ENCODE assay signal across 8 mouse cellular contexts in genomic region chr15:79689662-79690425, GRCm38 (mm10). TPM values are rescaled to one million over a fixed set of nuclear protein-coding genes. Genes with fewer than 3 reads are reported as not detected.
A peak's percentile ranks its signal among the peaks of the same experiment; 100 is the strongest.
DNase-seq lines count a peak whose midpoint lies in the region; ATAC-seq and TF ChIP-seq lines count a peak whose summit lies in the region.

No protein-coding gene starts in this region.

- H3K9me3 ChIP-seq in embryonic facial prominence, embryonic 11.5 days (replicated peaks; ENCODE audit: control insufficient read depth, low read length): no peaks in the 10 kb centered on the region
- no peaks in the 10 kb centered on the region for H3K9me3 ChIP-seq in intestine, embryonic 15.5 days
- H3K9me3 ChIP-seq in neural tube, embryonic 13.5 days: no peaks in the 10 kb centered on the region

- no peak overlapping the region for H3K9ac ChIP-seq in liver, adult 2 months (ENCODE audit: low read depth, low read length)
- H3K9ac ChIP-seq in embryonic facial prominence, embryonic 11.5 days (replicated peaks; ENCODE audit: low read length): no peak overlapping the region; the same call in 1 of the 2 replicates
- peak overlapping the region; percentile 31; the same call in 1 of the 2 replicates for H3K9ac ChIP-seq in intestine, embryonic 15.5 days
- H3K9ac ChIP-seq in neural tube, embryonic 13.5 days: peak overlapping the region; percentile 53; the same call in 1 of the 2 replicates

- no peak for TF ChIP-seq POLR2A in liver, adult 2 months (IDR thresholded peaks at IDR 0.05; ENCODE audit: extremely low read depth, insufficient read depth, low read length)

- WGBS in liver, adult 2 months: 13% methylated on average over 24 of the region's 24 CpGs
- WGBS in embryonic facial prominence, embryonic 11.5 days: 19% methylated on average over 24 of the region's 24 CpGs
- 10% methylated on average over 24 of the region's 24 CpGs for WGBS in intestine, embryonic 15.5 days
- WGBS in neural tube, embryonic 13.5 days: 16% methylated on average over 24 of the region's 24 CpGs

- H3K4me3 ChIP-seq in liver, adult 2 months (ENCODE audit: insufficient read depth, low read depth, low read length): no peak overlapping the region
- peak overlapping the region; percentile 28 for H3K4me3 ChIP-seq in embryonic facial prominence, embryonic 11.5 days (ENCODE audit: low read depth, low read length)
- peak overlapping the region; percentile 92 for H3K4me3 ChIP-seq in intestine, embryonic 15.5 days (replicated peaks)
- peak overlapping the region; percentile 88 for H3K4me3 ChIP-seq in neural tube, embryonic 13.5 days

- no peak for DNase-seq in liver, adult 2 months (ENCODE audit: extremely low read depth, low read depth, low spot score)
- no peak for DNase-seq in liver
- DNase-seq in embryonic facial prominence, embryonic 11.5 days (ENCODE audit: low spot score): no peak
- DNase-seq in urinary bladder, postnatal 36 days (ENCODE audit: low spot score in 2 of 2): no peak
- DNase-seq in cerebellum, postnatal 14 days: no peak
- DNase-seq in left cerebral cortex, adult 9 months (ENCODE audit: low spot score in 2 of 2): no peak

- peak overlapping the region; percentile 54 for H3K4me2 ChIP-seq in embryonic facial prominence, embryonic 11.5 days (ENCODE audit: low read depth, low read length)
- peak overlapping the region; percentile 80 for H3K4me2 ChIP-seq in intestine, embryonic 15.5 days (replicated peaks)
- peak overlapping the region; percentile 63 for H3K4me2 ChIP-seq in neural tube, embryonic 13.5 days

- peaks cover 28% of the 10 kb centered on the region for H3K79me2 ChIP-seq in liver, adult 2 months (ENCODE audit: control insufficient read depth, insufficient read depth, low read length)

- TF ChIP-seq CTCF in liver, adult 2 months (IDR thresholded peaks at IDR 0.05; ENCODE audit: low read depth, low read length): no peak

- H3K27me3 ChIP-seq in liver, adult 2 months (ENCODE audit: control insufficient read depth, insufficient read depth, low read length): no peaks in the 10 kb centered on the region
- H3K27me3 ChIP-seq in embryonic facial prominence, embryonic 11.5 days (ENCODE audit: control insufficient read depth, insufficient read depth, low read length): no peaks in the 10 kb centered on the region
- H3K27me3 ChIP-seq in intestine, embryonic 15.5 days (replicated peaks): no peaks in the 10 kb centered on the region
- no peaks in the 10 kb centered on the region for H3K27me3 ChIP-seq in neural tube, embryonic 13.5 days

- H3K36me3 ChIP-seq in liver, adult 2 months (ENCODE audit: control insufficient read depth, insufficient read depth, low read length): no peaks in the 10 kb centered on the region
- no peaks in the 10 kb centered on the region; the same call in 1 of the 2 replicates for H3K36me3 ChIP-seq in embryonic facial prominence, embryonic 11.5 days (replicated peaks; ENCODE audit: control insufficient read depth, insufficient read depth, low read depth, low read length)
- no peaks in the 10 kb centered on the region for H3K36me3 ChIP-seq in intestine, embryonic 15.5 days
- no peaks in the 10 kb centered on the region for H3K36me3 ChIP-seq in neural tube, embryonic 13.5 days

- peaks cover 25% of the 10 kb centered on the region for H3K4me1 ChIP-seq in liver, adult 2 months (ENCODE audit: control insufficient read depth, insufficient read depth, low read length)
- peaks cover 8% of the 10 kb centered on the region for H3K4me1 ChIP-seq in embryonic facial prominence, embryonic 11.5 days (ENCODE audit: control insufficient read depth, insufficient read depth, low read length)
- peaks cover 34% of the 10 kb centered on the region for H3K4me1 ChIP-seq in intestine, embryonic 15.5 days (replicated peaks)
- H3K4me1 ChIP-seq in neural tube, embryonic 13.5 days (replicated peaks): peaks cover 61% of the 10 kb centered on the region

- H3K27ac ChIP-seq in liver, adult 2 months (replicated peaks; ENCODE audit: insufficient read depth, low read depth, low read length): 0 out of 2 replicates have a peak overlapping the region, but pooled peaks have one; percentile 4
- H3K27ac ChIP-seq in embryonic facial prominence, embryonic 11.5 days (replicated peaks; ENCODE audit: low read depth, low read length): no peak overlapping the region
- H3K27ac ChIP-seq in intestine, embryonic 15.5 days: peak overlapping the region; percentile 34; the same call in 1 of the 2 replicates
- peak overlapping the region; percentile 77 for H3K27ac ChIP-seq in neural tube, embryonic 13.5 days (replicated peaks)

- ATAC-seq in embryonic facial prominence, embryonic 11.5 days (replicated peaks; ENCODE audit: insufficient number of reproducible peaks, low FRiP score, low TSS enrichment, low read depth): no peak
- no peak for ATAC-seq in intestine, embryonic 15.5 days
- no peak for ATAC-seq in neural tube, embryonic 13.5 days (ENCODE audit: low read depth)

RNA-seq across cellular contexts. Expression of gene Gtpbp1, which starts 0.8 kb away (rescaled TPM):
- total RNA-seq in liver, adult 2 months (2014; rRNA removed): 8.1 and 8.5 TPM in 2 replicates
- polyA plus RNA-seq in liver, adult 2 months (2012; rRNA removed): 12.8 and 13.2 TPM in 2 replicates
- polyA plus RNA-seq in embryonic facial prominence, embryonic 11.5 days (2014; fragmentation: Nextera tagmentation; extraction: Ambion mirVana): 29.2 and 31.6 TPM in 2 replicates
- 27.4 and 29.9 TPM in 2 replicates for polyA plus RNA-seq in intestine, embryonic 15.5 days (2015; fragmentation: Nextera tagmentation; extraction: Ambion mirVana)
- 38.1 and 40.9 TPM in 2 replicates for polyA plus RNA-seq in neural tube, embryonic 13.5 days (2015; fragmentation: Nextera tagmentation; extraction: Ambion mirVana)

RNA-seq across cellular contexts. Expression of gene Josd1, which starts 2.1 kb away (rescaled TPM):
- 19.0 and 25.6 TPM in 2 replicates for total RNA-seq in liver, adult 2 months (2014; rRNA removed)
- polyA plus RNA-seq in liver, adult 2 months (2012; rRNA removed): 21.9 and 22.6 TPM in 2 replicates
- 16.4 and 17.4 TPM in 2 replicates for polyA plus RNA-seq in embryonic facial prominence, embryonic 11.5 days (2014; fragmentation: Nextera tagmentation; extraction: Ambion mirVana)
- polyA plus RNA-seq in intestine, embryonic 15.5 days (2015; fragmentation: Nextera tagmentation; extraction: Ambion mirVana): 18.7 and 19.4 TPM in 2 replicates
- 20.9 and 21.3 TPM in 2 replicates for polyA plus RNA-seq in neural tube, embryonic 13.5 days (2015; fragmentation: Nextera tagmentation; extraction: Ambion mirVana)

RNA-seq across cellular contexts. Expression of gene Tomm22, which starts 19.2 kb away (rescaled TPM):
- 46.0 and 52.8 TPM in 2 replicates for total RNA-seq in liver, adult 2 months (2014; rRNA removed)
- 22.2 and 23.9 TPM in 2 replicates for polyA plus RNA-seq in liver, adult 2 months (2012; rRNA removed)
- polyA plus RNA-seq in embryonic facial prominence, embryonic 11.5 days (2014; fragmentation: Nextera tagmentation; extraction: Ambion mirVana): 308 and 320 TPM in 2 replicates
- polyA plus RNA-seq in intestine, embryonic 15.5 days (2015; fragmentation: Nextera tagmentation; extraction: Ambion mirVana): 261 and 272 TPM in 2 replicates
- 263 and 294 TPM in 2 replicates for polyA plus RNA-seq in neural tube, embryonic 13.5 days (2015; fragmentation: Nextera tagmentation; extraction: Ambion mirVana)

RNA-seq across cellular contexts. Expression of gene Cby1, which starts 30.8 kb away (rescaled TPM):
- total RNA-seq in liver, adult 2 months (2014; rRNA removed): 6.6 and 6.8 TPM in 2 replicates
- 3.3 and 4.4 TPM in 2 replicates for polyA plus RNA-seq in liver, adult 2 months (2012; rRNA removed)
- 64.3 and 66.2 TPM in 2 replicates for polyA plus RNA-seq in embryonic facial prominence, embryonic 11.5 days (2014; fragmentation: Nextera tagmentation; extraction: Ambion mirVana)
- 37.6 and 39.0 TPM in 2 replicates for polyA plus RNA-seq in intestine, embryonic 15.5 days (2015; fragmentation: Nextera tagmentation; extraction: Ambion mirVana)
- polyA plus RNA-seq in neural tube, embryonic 13.5 days (2015; fragmentation: Nextera tagmentation; extraction: Ambion mirVana): 82.6 and 85.6 TPM in 2 replicates

RNA-seq across cellular contexts. Expression of gene Fam227a, which starts 31.1 kb away (rescaled TPM):
- 0.83 and 1.1 TPM in 2 replicates for total RNA-seq in liver, adult 2 months (2014; rRNA removed)
- polyA plus RNA-seq in liver, adult 2 months (2012; rRNA removed): 0.14 and 0.20 TPM in 2 replicates
- polyA plus RNA-seq in embryonic facial prominence, embryonic 11.5 days (2014; fragmentation: Nextera tagmentation; extraction: Ambion mirVana): 1.8 and 3.3 TPM in 2 replicates
- 0.74 and 0.90 TPM in 2 replicates for polyA plus RNA-seq in intestine, embryonic 15.5 days (2015; fragmentation: Nextera tagmentation; extraction: Ambion mirVana)
- polyA plus RNA-seq in neural tube, embryonic 13.5 days (2015; fragmentation: Nextera tagmentation; extraction: Ambion mirVana): 5.3 and 6.2 TPM in 2 replicates

Comparison
In these comparisons a context has a peak if more than half of its experiments do, and no peak if none do; other contexts are left out.
1. H3K9ac ChIP-seq: peak in intestine, embryonic 15.5 days (single experiment) and neural tube, embryonic 13.5 days (single experiment); none in liver, adult 2 months (single experiment) and embryonic facial prominence, embryonic 11.5 days (single experiment).
2. RNA of gene Tomm22, which starts 19.2 kb away (polyA plus RNA-seq): 308 to 320 TPM in embryonic facial prominence, embryonic 11.5 days, 261 to 272 TPM in intestine, embryonic 15.5 days and 263 to 294 TPM in neural tube, embryonic 13.5 days; 22.2 to 23.9 TPM in liver, adult 2 months; every median in the first group is over 10 times any median in the second.
3. Peak in every context shown above with its lines, with median percentiles within 50 percentile points of each other: H3K4me2 ChIP-seq.